Mouse (Mus musculus) cortical plate, adult 2 months (tissue): ENCODE measurements at regions not wholly inside any gene's neighbourhood (a gene's known extent, or its start where the extent isn't known, plus 50 kb on each side); places are given as distances from the start of the nearest gene placed in this dataset.

Experiments
- CTCF ChIP-seq: fragments of 200-500 bp; IDR thresholded peaks from 2 replicates; pipeline ENCODE4 v1.5.1; 2011; ENCODE audit warnings: mild to moderate bottlenecking, control low read depth, low read length; ENCODE audit not compliant: insufficient read depth; ENCODE audit errors: extremely low read depth
- POLR2A ChIP-seq: fragments of 200-500 bp; IDR thresholded peaks from 2 replicates; pipeline ENCODE4 v1.6.1; 2011; ENCODE audit warnings: mild to moderate bottlenecking, low read length, control low read depth; ENCODE audit not compliant: insufficient read depth; ENCODE audit errors: extremely low read depth

GRCm38 (mm10) chr2:30743265-30743846 lies 60.1 kb downstream of the 1700001O22Rik start:
- TF ChIP-seq CTCF (no peak), POLR2A (no peak)
